Mouse (Mus musculus) thymus, adult 2 months (tissue): ENCODE measurements around the gene Dock1.

Source experiments
- CTCF ChIP-seq: fragments of 200-500 bp; IDR thresholded peaks from 2 replicates; pipeline ENCODE4 v1.5.1; 2012; ENCODE audit warnings: mild to moderate bottlenecking, control low read depth, low read length, moderate library complexity, borderline replicate concordance; ENCODE audit not compliant: control insufficient read depth, poor library complexity, insufficient read depth; ENCODE audit errors: extremely low read depth
- POLR2A ChIP-seq: fragments of 200-500 bp; IDR thresholded peaks from 2 replicates; pipeline ENCODE4 v1.6.1; 2012; ENCODE audit warnings: mild to moderate bottlenecking, low read length, control low read depth, moderate library complexity; ENCODE audit not compliant: control insufficient read depth, poor library complexity, insufficient read depth; ENCODE audit errors: extremely low read depth

GRCm38 (mm10) chr7:134787110-134787509, 116.7 kb downstream of the Dock1 start:
- no peak for TF ChIP-seq CTCF
- TF ChIP-seq POLR2A, result no peak
